Mouse (Mus musculus) mesoderm, embryonic 11.5 days (tissue): ENCODE results near the gene Gcnt1.

Experiments used
- DNase-seq: peaks from one replicate; pipeline ENCODE4 v3.0.0-alpha.2; 2012; ENCODE audit warnings: low read depth, low spot score

Gcnt1 gene

DNA sequence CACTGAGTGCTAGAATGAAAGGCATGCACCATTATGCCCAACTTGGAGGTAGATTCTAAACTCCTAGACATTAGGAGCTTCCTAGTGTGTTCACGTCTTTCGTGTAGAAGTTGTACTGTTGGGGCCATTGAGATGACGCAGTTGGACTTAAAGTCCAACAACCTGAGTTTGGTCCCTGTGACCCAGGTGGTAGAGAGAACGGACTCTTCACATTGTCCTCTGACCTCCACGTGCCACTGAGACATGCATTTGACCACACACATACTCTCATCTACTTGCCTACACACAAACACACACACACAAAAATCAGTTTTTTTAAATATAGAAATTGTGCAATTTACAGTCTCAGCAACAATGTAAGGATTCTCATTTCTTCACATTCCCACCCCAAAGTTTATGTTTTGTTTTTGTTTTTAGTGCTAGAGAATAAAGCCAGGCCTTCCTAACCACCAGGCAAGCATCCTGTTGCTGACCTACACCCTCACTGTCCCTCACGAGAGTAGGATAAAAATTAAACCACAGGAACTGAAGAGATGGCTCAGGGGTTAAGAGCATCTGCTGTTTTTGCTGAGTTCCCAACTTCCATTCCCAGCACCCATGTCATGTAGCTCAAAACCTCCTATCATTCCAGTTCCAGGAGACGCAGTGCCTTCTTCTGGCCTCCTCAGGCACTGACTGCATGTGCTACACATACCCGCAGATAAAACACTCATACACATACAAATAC lies 6.1 kb downstream of the Gcnt1 start:
- no peak for DNase-seq

DNA sequence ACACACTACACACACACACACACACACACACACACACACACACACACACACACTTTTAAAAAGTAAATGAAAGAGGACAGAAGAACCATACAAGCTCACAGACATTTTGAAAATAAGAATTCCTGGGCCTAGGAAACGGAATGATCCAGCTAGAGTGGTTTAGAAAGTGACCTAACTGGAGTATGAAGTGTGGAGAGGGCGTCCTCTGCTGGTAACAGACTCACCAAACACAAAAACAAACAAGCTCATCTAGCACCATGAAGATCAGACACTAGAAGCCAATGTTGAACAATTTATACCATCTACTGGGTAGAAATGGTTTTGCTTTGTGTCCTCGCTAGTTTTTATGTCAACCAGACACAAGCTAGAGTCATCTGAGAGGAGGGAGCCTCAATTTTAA lies 7.9 kb downstream of the Gcnt1 start:
- DNase-seq = peak; percentile 34

DNA sequence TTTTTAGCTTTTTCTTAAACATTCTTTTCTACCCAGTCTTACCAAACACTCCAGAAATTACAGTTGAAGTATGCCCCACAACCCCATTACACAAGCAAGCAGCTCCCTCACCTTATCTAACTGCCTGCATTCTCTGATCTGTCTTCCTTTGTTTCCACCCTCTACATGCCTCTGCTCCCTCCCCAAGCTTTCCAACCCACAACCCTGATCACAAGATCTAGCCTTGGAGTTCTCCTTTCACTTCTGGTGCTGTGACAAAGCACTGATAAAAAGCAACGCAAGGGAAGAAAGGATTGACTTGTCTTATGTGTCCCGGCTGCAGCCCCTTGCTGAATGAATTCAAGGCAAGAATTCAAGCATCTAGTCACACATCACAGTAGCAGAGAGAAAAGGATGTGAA lies 11.5 kb downstream of the Gcnt1 start:
- no peak for DNase-seq

DNA sequence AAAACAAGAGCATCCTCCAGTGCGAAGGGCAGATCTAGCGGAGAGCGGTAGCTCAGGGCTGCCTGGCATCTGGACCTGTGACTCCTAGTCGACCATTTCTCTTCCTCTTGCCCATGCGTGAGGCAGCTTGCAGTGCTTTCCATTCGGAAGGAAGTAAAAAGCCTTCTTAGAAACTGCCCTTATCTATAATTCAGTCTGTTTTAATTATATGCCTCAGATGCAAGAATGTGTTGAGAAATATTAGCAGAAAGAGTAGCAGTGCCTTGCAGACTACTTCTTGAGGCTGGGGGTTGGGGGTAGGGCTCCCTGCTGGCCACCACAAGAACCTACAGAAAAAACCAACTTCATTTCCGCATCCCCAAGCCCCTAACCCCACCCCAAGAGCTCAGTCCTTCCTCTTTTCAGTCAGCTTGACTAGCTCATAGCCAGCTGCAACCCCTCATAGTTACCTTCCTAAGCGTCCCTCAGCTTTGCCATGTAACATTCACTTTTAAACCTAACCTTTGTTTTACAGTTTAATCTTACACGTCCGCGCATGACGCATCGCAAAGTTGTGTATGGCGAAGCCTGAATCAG lies 13.2 kb downstream of the Gcnt1 start:
- DNase-seq = no peak

DNA sequence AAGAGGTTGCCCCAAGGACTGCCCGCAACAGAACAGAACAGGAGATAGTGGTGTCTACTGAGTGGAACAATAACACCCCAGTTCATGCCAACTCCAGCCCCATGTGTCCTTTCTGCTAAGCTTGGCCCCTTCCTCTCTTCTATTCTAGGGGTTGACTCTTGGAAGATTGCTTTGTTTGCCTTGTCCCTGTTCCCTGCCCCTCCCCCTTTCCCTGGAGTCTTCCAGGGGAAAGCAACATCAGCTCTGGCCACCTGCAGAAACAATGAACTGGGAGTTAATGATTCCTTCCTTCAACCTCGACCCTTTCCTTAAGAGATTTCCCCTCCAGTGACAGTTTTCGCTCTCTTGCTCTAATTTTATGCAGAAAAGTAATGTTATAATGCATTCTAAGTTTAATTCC lies 15.3 kb downstream of the Gcnt1 start:
- no peak for DNase-seq

DNA sequence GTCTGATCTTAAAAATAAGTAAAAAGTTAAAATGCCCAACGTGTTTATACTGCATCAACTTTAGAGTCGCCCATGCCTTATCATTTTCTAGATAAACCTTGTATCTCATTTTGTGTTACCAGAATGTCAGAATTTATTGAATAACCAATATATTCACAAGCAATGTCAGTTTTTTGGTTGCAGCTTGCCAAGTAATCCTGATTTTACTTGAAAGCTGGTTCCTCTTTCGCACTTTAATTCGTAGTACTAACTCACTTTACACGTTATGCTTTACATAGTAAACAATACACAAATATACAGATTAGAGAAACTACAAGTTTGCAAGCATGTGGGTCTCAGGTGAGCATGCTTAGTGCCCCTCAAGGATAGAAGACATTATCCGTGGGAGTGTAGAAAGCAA lies 15.7 kb downstream of the Gcnt1 start:
- DNase-seq = no peak

DNA sequence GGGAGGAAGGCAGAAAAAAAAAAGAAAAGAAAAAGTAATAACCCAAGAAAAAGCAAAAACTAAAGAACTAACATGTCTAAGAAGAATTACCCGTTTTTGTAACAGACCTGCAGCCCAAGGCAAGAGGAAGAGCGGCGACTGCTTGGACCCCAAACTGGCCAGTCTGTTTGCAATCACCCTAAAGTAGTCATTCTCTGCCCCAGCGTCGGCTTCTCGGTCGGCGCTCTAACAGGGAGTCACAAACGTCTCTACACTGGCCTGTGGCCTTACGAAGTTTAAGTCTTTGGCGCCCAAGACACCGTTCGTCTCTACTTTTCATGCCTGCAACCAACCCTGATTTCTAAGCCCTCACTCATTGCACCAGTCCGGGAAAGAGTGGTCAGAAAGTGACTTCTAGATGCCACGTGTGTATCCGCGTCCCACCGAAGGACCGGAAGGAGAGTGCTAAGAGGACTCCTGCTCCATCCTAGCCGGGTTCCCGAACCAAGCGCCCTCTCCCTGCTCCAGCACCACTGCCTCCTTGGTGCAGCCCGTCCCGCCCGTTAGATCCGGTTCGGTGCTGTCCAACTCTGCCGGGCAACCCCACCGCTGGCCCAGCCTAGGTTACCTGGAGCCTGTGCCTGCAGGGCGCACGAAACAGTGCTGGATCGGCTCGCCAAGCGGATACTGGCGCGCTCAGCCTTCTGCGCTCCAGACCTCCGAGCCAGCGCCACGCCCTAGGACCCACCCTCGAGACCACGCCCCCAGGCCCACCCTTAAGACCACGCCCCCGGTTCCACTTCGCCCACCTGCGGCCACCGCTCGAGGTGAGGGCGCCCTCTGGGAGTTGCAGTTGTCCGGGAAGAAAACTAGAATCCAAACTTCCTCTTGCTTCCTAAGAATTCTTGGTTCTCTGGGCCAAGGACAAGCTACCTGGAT lies 16.4 kb downstream of the Gcnt1 start:
- DNase-seq = peak; percentile 65

DNA sequence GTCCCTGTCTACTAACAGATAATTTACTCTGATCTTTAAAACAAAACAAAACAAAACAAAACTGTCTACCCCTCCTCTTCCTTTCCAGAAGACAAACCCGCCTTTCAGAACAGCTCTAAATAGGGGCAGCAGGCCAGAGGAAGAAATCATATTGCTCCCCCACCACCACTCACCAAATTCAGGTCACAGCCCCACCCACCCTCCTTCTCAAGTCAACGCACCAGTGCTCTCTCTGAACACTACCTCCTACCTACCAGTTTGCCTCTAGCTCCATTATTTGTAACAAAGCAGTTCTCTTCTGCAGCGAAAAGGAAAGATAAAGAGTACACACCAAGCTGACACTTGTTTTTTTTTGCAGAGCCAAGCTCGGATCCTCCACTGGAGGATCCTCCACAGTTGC lies 17.3 kb downstream of the Gcnt1 start:
- no peak for DNase-seq

DNA sequence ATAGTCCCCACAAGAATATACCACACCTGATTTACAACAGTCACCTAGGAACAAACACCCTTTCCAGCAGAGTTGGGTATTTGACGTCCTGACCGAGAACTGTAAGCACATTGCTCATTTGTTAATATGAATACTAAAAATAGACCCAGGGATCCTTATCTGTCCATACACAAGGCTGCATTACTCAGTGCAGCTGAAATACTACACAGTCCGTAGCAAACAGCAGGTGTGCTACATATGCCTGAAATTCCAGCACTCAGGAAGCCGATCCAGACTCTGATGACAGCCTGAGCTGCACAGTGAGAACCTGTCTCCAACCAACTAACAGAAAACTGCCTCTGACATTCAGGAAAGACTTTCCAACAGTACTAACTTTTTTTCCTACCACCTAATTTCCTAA lies 17.8 kb downstream of the Gcnt1 start:
- DNase-seq = no peak

DNA sequence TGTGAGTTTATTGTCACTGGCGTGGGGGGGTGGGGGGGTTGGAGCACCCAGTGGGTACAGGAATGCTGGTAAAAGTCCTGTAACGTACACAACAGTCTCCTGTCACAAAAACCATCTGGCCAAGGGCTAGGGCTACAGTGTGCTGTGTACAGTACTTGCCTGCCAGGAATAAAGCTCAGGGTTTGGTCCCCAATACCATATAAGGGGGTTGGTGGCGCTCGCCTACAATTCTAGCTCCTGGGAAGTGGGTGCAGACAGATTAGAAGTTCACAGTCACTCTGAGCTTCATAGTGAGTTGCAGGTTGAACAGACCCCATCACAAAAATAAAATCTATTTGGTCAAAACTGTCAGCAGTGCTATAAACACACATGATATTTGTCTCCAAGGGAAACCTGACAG lies 18.3 kb downstream of the Gcnt1 start:
- no peak for DNase-seq

DNA sequence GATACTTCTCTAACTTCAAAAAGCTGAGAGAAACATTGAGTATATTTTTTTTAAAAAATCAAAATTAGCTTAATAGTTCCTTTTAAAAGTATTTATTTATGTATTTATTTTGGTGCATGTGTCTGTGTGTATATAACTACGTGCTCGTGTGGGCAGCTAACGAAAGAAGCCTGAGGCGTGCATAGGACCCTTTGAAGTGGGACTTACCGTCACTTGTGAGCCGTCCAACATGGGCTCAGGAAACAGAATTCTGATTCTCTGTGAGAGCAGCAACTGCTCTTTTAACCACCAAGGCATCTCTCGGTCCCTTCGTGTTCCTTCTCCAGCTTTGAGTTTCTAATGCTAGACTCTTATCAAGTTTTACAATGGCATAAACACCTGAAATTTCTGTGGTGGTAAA lies 18.9 kb downstream of the Gcnt1 start:
- no peak for DNase-seq

DNA sequence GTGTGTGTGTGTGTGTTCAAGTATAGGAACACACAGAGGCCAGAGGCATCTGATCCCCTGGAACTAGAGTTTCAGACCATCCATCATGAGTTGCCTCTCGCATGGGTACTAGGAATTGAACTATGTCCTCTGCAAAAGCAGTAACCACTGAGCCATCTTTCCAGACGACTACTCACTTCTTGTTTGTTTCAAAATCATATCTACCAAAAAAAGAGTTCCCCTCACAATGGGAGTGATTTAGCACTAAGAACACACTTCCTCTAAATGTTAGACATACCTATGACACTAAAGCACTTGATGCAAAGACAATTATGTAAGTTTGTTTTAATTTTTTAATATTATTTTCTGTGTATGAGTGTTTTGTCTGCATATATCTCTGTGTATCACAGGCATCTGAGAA lies 24.8 kb downstream of the Gcnt1 start:
- DNase-seq = no peak

DNA sequence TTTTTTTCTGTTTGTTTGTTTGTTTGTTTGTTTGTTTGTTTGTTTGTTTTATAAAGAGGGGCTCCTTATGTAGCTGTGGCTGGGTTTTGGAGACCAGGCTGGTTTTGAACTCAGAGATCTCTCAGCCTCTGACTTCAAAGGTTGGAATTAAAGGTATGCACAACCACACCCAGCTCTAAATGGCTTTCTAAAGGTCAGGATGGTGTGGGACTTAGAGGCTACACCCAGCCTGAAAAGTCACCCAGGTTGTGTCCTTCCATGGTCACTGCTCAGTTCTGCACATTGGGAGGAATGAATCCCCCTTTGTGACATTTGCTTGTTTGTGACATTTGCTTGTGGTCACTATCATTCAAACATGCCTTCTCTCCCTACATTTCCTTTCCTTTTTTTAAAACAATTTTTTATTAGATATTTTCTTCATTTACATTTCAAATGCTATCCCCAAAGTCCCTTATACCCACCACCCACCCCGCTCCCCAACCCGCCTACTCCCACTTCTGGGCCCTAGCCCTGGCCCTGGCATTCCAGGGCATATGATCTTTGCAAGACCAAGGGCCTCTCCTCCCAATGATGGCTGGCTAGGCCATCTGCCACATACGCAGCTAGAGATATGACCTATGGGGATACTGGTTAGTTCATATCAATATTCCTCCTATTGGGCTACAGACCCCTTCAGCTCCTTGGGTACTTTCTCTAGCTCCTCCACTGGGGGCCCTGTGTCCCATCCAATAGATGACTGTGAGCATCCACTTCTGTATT lies 25.7 kb downstream of the Gcnt1 start:
- no peak for DNase-seq

DNA sequence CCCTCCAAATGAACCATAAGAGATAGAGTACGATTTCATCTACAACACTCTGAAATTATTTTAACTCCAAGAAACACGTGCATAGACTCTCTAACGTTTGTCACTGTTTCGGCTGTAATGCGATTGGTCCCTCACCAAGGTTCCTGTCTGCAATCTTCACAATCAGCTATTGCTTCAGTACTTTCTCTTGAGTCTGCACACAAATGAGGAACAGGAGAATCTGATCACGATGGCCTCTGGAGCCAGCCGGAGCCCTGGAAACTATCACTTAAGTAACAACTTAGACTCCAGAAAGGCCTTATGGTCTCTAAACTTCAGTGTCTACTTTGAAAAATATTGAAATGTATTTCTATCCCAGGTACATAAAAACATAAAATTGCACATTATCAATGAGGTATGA lies 27.8 kb downstream of the Gcnt1 start:
- no peak for DNase-seq

DNA sequence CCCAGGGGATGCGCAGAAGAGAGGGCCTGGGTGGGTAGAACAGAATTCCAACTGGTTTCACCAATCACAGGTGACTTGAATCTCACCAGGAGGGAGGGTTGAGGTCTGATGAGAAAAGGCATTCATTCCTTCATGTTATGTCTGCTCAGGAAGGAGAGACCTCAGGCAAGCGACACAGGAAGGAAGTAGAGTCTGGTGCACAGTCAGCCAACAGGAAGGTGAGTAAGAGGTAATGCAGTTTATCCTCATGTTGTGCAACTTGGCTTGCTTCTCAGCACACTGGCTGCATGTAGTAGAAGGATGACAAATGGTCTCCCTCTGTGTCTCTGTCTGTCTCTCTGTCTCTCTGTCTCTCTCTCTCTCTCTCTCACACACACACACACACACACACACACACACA lies 33.1 kb downstream of the Gcnt1 start:
- no peak for DNase-seq

DNA sequence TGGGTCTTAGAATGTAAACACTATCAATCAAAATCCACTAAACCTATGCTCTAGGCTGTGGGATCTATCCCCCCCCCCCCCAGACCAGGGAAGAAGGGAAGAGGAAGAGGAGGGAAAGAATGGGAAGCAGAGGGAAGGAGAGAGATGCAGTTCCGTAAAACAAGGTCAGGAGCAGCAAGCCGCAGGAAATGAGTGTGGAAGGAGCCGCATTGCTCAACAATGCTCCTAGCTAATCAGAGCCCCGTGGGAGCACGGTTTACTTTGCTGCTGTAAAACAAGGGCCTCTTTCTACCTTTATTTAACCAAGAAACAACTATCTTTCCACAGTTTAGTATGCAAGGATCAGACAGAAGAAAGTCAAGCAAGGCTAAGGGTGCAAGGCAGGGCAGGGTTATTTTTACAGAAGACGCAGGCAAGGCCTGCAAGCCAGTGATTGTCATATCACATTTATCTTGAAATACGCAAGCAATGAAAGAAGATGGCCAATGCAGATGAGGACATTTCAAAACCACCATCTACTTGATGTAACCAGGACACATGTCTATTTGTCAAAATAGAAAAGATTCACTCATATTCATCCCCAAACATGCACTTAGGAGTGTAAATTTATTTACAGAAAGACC lies 35.5 kb downstream of the Gcnt1 start:
- no peak for DNase-seq

DNA sequence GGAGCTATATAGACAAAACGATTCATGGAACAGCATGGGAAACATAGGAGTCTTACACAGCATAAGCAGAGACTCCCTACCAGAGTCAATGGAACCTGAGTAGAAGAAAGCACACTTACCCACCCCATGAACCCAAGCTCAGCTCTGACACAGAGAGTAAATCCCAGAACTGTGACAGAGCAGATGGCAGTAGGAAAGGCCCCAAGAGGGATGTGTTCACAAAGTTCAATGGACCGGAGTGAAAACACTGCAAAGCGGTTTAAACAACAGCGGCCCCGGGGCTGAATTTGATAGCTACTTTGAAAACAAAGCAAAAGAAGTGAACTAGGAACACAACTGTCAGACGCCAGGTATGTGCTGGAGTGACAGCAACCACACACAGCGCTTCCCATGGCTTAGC lies 36.0 kb downstream of the Gcnt1 start:
- DNase-seq = no peak

DNA sequence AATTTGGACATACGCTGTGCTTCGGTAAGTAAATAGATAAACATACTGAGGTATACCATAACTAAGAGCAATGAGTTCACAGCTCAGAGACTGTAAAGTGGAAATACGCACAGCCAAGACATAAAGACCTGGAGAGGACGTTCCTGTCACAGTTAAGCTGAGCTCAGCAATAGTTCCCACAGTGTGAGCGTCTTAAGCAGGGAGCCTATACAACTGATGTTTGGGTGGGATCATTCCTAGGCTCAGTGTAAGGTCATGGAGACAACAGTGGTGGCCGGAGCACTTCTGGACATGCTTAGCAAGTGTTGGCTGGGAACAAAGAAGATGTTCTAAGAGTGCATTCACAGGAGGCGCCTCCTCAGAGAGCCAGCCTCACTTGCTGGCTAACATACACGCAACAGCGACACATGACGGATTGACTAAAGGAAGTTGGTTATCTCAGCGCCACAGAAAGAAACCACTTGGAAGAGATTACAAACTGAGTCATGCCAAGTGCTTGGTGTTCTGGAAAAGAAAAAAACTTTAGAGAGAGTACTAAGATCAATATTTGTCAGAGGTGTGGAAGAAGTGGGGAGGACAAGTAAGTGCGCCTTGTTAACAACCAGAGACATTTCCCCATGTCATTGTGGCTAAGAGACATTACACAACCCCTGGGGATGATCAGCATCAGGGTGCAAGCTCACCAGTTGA lies 37.9 kb downstream of the Gcnt1 start:
- DNase-seq = no peak

DNA sequence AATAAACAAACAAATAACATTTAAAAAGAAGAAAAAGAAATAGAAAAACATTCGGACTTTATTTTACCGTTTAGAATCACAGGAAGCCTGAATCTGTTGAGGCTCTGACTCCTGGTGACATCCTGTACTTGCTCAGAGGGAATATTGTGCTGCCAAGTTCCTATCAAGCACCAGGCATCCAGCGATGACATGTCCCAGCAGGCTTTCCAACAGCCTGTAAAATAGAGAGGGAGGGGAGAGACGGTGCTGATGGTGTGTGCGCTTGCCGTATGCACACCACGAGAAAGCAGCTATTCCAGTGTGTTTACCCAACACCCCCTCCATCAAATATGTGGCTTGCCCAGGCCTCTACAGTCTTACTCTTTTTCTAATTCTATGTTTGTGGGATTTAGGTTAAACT lies 39.6 kb downstream of the Gcnt1 start:
- no peak for DNase-seq

DNA sequence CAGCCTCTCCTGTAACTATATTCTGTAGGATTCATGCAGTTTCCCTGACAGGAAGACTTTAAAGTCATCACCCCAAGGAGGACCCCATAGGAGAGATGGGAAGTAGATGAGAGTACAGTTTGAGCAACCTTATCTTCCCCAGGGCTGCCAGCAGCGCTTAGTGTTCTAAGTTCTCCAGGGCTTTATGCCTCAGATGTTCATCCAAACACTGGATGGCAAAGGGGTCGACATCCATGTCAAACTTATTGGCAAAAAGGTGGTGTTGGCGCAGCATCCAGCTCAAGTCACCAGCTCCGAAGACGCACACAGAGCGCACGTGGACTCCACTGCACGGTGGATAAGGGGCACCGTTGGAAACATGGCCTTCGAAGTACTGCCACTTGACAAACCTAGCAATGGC lies 43.7 kb downstream of the Gcnt1 start:
- DNase-seq = no peak

DNA sequence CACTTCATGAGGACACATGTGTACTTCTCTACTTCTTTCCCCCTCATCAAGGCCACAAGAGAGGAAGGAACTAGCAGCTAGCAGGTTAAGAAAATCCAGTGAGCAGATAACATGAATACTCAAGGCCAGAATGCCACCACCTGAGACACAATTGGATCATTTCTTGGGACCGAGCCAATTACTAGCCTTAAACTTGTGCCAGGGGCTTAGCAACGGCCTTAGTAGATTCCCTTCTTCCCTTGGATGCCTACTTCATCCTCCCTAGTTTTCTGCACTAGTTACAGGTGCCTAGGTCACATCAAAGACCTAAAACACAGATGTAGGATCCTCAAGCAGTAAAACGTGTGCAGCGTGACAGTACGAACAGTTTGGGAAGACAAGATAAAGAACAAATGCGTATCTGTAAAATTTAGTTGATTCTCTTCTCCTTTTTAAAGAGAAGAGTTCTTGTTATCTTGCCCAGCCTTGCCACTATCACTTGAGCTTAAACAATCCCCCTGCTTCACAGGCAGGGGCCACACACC lies 44.7 kb downstream of the Gcnt1 start:
- no peak for DNase-seq
